Mouse (Mus musculus): ENCODE measurements around the gene Tlk2.
"Not testable (repeated sequence)": the region's sequence is repeated elsewhere in the genome, so short reads cannot be mapped to it uniquely, and the experiment has no call there.

The Tlk2 gene

DNA sequence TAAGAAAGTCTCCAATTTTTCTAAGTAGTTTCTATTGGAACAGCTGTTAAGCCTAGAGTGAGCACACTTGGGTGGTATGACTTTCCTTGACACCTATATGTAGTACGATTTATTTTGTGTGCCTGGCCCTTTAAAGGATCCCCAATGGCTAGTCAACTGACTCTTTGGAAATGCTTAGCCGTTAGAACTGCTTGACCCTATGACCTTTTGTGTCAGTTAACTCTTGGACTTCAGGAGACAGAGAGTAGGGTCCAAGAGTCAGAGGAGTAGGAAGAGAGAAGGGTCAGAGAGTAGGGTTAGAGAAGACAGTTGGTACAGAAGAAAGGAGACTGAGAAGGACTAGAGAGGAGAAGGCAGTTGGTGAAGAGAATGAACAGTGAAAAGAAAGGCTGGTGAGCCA, at the start of gene Tlk2:
Tlk2 (plus strand) TSS at position 292 of the 400 bp plus-strand sequence.
- DNase-seq (ENCODE audit: low read depth, low spot score) = no peak

DNA sequence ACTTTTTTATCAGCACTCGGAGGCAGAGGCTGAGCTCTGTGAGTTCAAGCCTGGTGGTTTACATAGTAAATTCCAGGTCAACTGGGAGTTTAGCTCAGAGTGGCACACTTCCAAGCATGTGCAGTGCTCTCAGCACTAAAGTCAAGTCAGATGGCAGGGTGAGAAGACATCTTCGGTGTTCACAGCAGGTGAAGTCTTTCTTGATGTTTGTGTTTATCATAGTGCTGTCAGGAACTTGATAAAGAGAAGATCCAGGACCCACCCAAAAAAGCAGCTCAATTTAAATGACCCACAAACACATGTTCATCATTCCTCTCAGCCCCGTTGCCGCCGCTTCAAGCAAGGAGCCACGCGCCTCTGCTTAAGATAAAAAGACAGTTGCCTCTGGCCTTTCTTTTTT, 42.9 kb upstream of the Tlk2 start:
- no peak for DNase-seq (ENCODE audit: low read depth, low spot score)

DNA sequence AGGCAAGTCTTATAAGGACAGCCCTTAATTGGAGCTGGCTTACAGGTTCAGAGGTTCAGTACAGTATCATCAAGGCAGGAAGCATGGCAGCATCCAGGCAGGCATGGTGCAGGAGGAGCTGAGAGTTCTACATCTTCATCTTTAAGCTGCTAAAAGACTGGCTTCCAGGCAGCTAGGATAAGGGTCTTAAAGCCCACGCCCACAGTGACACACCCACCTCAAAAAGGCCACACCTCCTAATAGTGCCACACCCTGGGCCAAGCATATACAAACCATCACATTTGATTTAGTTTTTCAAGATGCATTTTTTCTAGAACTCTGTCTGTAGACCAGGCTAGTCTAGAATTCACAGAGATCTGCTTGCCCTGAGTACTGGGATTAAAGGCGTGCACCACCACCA, 41.4 kb upstream of the Tlk2 start:
- not testable (repeated sequence) for DNase-seq (ENCODE audit: low read depth, low spot score)

DNA sequence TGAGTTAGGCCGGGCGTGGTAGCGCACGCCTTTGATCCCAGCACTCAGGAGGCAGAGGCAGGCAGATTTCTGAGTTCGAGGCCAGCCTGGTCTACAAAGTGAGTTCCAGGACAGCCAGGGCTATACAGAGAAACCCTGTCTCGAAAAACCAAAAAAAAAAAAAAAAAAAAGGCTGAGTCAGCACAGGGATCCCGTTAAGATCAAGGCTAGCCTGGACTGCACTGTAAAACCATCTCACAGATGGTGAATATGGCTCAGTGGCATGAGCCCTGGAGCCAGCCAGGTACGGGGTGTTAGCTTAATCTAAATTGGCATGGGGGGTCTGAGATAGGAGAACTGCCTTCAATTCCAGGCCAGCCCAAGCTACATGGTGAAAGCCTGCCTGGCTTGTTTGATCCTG, 38.1 kb upstream of the Tlk2 start:
- DNase-seq (ENCODE audit: low read depth, low spot score) = not testable (repeated sequence)

DNA sequence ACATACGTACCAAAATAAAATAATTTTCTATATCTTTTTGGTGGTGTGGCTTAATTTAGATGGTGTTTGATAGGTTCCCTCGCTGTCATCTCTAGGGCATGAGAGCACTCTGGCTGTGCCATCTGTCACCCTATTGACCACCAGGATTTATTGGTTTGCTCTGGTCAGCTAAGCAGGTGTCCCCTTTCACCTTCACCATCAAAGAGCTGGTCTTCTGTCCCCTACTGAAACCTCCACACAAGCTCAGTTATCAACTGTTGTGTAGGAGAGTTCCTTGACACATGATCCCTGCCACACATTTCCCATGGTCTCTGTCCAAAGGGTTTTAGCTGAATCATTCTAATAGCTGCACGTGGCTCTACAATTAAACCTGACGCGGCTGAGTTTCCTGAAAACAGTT, 37.5 kb upstream of the Tlk2 start:
- DNase-seq (ENCODE audit: low read depth, low spot score) = no peak

DNA sequence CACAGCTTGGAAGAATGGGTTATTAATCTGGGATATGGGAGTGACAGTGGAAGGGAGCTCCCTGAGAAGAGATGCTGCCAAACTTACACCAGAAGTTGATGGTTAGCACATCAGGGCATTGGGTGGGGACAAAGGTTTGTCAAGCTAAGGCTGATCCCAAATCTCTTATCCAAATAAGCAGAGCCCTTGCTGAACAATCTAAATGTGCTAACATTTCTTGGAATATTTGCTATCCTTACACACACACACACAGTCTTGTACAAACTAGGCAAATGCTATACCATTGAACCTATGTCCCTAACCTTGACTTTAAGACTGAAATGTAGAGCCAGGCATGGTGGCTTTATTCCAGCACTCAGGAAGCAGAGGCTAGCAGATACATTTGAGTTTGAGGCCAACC, 35.0 kb upstream of the Tlk2 start:
- DNase-seq (ENCODE audit: low read depth, low spot score) = no peak

DNA sequence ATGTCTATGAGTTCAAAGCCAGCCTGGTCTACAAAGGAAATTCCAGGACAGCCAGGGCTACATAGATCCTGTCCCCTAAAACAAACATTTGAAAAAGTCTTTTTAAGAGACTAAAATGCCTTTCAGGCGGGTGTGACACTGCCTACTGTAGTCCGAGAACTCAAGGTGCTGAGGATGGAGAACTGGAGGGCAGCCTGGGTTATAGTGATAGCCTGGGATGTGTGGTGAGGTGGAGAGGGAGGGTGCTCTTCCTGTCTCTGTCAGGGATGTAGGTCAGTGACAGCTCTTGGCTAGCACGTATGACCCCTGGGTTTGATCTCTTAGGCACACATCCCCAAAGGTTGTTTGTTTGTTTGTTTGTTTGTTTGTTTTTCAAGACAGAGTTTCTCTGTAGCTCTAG, 34.5 kb upstream of the Tlk2 start:
- DNase-seq (ENCODE audit: low read depth, low spot score) = no peak

DNA sequence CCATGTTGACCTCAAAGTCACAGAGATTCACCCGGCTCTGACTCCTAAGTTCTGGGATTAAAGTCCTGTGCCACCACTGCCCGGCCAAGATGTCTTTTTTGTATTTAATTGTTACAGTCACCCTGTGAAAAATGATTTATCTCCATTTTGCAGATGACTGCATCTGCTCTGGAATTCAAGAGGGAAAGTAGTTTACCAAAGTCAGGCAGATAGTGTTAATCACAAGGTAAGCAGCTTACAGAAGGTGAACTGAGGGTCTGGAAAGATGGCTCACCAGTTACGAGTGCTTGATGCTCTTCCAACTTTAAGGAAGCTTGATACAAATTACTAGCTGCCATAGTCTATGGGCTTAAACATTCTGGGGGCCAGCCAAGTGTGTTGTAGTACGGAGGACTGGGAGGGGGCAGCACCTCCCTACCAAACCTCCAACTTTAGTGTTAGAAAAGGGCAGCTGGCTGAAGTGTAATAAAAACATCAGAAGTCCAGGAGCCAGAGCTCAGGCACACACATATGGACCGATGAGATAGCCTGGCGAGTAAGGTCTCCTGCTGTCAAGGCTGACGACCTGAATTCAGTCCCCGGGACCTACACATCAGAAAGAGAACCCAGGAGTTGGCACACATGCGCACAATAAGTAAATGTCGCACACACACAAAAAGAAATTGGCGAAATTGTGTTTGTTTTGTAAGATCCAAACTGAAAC, 33.9 kb upstream of the Tlk2 start:
- DNase-seq (ENCODE audit: low read depth, low spot score) = no peak

DNA sequence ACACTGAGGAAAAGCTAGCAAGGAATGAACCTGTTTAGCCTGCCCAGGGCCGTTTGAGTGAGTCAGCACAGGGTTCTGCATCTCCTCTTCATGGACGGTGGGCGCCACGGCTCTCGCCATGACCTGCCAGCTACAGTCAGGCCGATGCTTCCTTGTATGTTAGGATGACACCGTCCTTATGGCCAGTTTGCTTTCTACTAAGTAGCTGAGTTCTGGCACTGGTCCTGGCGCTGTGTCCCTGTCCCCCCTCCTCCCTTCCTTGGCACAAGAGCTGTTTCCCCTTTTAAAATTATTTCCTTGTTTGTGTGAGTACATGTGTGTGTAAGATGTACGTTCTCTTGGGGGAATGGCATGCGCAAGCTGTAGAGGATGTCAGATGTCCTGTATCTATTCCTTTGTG, 33.4 kb upstream of the Tlk2 start:
- no peak for DNase-seq (ENCODE audit: low read depth, low spot score)

DNA sequence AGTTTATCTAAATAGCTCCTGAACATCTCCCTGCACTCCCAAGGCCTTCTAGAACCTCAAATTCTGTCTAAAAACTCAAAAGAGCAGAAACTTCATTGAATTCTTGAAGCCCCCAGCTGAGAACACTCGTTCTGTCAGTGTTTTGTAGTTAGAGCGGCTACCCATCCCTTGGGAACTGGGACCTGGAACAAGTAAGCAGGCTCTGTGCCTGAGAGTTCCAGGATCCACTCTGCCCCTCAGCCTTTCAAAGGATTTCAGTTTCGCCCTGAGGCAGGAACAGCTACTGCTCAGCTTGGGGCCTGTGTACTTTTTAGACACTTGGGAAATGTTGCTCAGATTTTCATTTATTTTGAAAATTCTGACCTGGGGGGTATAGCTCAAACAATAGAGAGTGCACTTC, 32.0 kb upstream of the Tlk2 start, which contains the start of gene Gm10842:
Gm10842 (plus strand) TSS at position 301 of the 400 bp plus-strand sequence.
- DNase-seq (ENCODE audit: low read depth, low spot score) = no peak

DNA sequence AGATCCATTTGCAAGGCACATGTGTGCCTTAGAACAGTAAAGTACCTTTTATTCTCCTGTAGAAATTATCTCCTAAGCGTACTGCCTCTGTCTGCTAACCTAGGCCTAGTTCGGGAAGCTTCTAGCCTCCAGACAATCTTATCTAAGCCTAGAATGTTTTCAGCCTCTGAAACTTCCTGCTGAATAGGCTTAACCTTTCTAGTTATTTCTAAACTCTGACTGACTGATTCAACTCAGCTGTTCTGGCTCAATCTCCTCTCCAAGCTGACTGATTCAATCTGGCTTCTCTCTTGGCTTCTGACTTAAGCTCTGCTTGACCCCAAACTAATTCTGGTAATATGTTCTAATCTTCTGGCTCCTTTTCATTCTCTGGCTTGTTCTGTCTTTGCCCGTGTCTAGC, 29.3 kb upstream of the Tlk2 start:
- no peak for DNase-seq (ENCODE audit: low read depth, low spot score)

DNA sequence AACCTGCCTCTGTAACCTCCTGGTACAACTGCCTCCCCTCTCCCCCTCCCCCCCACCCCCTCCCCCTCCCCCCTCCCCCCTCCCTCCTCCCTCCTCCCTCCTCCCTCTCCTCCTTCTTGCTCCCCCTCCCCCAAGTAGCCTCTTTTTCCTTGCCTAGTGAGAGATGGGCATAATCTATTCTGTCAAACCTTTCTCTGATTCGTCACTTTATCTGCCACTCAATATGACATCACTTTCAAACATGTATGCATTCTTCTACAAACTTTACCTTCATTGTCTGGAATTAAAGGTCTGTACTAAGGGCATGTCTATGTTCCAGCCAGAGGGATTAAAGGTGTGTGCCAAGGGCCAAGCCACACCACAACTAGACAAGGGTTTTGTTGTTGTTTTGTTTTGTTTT, 28.8 kb upstream of the Tlk2 start:
- peak; percentile 26 for DNase-seq (ENCODE audit: low read depth, low spot score)

DNA sequence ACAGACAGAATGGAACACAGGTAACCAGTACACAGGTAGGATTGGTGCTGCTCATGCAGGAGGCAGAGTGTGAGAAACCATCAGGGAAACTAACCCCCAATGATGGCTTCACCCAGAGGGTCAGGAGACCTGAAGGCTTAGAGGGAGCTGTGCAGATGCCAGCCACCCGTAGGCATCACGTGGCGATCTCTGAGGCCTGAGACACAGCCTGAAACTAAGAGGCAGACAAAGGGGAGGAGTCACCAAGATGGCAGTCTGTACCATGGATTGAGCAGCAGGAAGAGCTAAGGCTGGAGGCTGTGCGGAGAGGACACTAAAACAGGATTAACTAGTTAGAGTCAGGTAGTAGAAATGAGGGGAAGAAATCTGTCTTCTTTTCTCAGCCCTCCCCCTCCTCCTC, 27.9 kb upstream of the Tlk2 start:
- DNase-seq (ENCODE audit: low read depth, low spot score) = no peak

DNA sequence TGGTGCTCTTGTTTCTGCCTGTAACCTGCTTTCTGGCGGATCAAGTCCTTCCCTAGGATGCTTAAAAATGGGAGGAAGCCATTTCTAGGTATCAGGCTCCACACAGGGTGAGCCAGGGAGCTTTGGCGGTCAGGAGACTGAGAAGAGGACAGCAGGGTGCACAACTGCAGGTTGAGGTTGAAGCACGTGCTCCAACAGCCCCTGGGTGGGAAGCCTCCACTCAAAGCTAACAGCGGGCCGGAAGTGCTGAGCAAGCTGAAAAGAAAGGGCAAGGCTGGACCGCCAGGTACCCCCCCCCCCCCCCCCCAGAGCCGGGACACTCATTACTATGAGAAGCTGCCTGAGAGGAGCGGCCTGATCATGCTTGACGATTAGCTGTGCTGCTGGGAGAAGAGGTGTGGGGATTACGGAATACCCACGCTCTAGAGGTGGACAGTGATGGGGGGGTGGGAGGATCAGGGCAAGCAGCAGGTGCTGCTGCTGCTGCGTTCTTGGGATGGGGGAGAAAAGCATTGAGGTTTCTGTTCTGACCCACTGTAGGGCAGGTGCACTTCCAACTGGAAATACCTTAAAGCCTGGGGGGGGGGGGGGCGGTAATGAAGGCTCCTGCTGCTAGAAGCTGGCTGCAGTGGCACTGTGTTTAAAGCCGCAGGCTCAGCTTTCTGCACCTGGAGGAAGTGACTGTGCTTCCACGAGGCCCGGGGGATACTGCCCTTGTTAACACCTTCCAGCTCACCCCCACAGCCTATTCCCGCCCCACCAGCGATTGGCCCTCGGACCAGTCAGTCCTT, 27.2 kb upstream of the Tlk2 start:
- DNase-seq (ENCODE audit: low read depth, low spot score) = peak; percentile 37

DNA sequence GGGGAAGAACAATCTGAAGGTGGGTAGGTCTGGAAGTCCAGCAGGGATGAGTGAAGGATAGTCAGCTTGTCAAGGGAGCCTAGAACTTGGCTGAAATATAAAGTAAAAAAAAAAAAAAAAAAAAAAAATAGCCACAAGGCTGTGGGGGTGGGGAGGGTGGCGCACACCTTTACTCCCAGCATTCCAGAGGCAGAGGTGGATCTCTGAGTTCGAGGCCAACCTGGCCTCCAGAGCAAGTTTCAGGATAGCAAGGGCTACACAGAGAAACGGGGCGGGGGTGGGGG, 26.6 kb upstream of the Tlk2 start:
- DNase-seq (ENCODE audit: low read depth, low spot score) = no peak

DNA sequence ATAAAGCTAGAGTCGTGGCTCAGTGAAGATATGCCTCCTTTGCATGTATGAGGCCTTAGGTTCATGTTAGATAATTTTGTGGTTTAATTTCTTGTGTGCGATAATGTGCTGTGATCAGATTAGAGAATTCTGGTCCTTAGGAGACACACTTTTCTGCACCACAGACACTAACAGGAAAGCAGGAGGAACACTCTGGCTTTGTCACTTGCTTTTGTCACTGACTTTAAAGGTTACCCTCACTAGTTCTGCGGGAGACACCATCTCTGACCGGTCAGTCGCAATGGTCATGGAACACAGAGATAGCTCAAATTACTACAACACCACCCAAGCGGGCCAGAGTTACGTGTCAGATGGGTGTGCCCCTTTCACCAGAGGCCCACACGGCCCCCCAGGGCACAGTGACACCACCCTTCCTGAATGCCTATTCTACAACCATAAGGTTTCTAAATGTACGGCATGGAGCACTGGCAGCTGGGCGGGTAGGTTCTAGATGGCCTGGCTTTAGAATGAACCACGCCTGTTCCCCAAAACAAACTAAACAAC, 26.2 kb upstream of the Tlk2 start:
- DNase-seq (ENCODE audit: low read depth, low spot score) = no peak

DNA sequence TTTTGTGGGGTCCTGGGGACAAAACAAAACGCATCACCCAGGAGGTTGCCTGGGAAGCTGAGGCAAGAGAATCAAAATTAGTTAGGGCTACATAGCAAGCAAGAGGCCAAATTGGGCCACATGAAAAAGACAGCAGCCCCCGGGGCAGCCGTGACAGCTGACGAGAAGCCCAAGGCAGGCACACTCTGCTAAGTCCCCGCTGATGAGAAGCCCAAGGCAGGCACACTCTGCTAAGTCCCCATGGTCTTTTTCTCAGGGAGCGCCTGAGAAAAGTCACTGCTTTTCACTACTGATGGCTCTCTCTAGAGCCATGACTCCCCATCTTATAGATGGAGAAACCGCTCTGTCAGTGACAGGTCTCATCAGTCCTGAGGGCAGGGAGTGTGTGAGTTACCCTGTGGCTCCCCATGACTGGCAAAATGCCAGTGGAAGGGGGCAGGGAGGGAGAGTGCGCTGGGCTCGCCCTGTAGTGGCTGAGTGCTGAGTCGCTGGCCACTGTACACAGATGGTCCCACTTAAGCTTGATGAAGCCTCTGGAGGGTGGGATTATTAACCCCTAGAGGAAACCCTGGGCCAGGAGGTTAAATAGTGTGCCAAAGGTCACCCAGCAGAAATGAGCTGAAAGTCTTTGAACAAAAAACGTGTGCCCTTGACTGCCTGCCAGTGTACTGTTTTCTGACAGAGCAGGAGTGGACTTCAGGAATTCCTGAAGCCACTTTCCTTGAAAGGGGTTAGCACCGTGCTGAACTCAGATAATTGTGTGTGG, 25.4 kb upstream of the Tlk2 start:
- no peak for DNase-seq (ENCODE audit: low read depth, low spot score)

DNA sequence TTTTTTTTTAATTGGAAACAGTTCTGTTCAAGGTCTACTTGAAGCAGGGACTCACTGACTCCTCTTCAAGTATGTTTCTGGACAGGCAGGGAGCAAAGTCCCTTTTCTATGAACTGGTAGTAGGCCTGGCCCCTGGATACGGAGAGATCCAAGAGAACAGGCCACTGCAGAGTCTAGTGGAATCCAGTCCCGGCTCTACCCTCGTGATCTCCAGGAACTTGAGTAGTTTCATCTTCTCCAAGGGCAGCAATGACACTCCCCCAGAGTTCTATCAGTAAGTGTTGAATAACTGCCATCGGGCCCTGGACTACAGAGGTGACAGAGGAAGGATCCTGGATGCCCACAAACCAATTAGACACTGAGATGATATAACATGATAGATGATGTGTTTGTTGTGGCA, 22.7 kb upstream of the Tlk2 start:
- no peak for DNase-seq (ENCODE audit: low read depth, low spot score)

DNA sequence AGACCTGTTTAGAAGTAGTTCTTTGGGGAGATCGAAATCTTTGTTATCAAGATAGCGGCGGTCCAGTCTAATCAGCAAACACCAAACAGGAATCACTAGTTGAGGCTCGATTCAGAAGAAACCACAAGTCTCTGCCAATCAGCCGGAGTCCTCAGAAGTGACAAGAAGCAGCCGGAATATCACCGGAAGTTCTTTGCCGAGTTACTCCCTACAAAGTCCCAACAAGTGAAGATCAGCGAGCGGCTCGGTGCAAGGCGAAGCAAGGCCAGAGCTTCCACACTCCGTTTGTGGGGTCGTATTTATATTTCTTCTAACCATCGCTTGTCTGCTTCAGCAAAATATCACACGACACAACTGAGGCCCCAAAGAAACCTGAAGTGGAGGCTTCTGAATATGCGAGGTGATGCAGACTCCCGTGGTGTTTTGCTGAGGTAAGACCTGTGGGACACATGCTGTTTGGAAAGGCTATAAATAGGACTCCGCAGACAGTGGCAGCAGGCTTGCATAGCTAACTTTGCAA, 21.8 kb upstream of the Tlk2 start:
- no peak for DNase-seq (ENCODE audit: low read depth, low spot score)

DNA sequence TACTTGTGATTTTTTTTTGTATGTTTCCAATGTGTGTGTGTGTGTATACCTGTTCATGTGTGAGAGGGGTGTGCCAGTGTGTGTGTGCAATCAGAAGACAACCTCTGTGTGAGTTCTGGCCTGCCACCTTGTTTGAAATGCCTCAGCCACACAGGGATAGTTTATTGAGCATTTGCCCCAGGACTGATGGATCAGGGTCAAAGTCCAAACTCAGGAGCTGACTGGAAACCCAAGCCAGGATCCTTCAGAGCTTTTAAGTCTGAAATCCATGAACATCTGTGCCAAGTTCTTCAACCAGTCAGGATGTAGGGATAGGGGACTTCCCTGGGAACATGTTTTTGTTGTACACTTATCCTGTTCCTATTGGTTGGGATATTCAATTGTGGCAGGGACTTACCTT, 20.6 kb upstream of the Tlk2 start:
- DNase-seq (ENCODE audit: low read depth, low spot score) = no peak

DNA sequence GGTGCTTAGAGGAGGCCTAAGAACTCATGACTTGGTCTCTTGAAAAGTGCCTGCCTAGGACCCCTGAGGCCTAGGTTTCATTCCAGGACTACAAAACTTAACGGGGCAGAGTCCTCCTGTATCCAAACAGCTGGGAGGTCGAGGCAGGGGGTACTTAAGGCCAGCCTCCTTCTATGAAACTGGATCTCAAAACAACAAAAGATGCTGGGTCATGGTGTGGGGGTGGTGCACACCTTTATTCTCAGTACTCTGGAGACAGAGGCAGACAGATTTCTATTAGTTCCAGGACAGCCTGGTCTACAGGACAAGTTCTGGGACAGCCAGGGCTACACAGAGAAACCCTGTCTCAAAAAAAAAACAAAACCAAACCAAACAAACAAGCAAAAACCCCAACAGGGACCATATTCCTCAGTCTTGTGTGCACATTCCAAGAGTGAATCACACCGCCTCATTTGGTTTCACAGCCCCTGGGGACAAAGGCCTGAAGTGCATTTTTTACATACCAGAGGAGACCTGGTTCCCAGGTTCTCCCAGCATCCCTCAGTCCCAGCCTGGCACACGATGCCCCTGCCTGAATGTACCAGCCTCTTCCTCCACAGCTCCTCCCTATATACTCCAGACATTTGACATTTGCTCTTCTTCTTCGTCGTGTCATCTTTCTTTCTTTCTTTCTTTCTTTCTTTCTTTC, 18.8 kb upstream of the Tlk2 start:
- no peak for DNase-seq (ENCODE audit: low read depth, low spot score)

DNA sequence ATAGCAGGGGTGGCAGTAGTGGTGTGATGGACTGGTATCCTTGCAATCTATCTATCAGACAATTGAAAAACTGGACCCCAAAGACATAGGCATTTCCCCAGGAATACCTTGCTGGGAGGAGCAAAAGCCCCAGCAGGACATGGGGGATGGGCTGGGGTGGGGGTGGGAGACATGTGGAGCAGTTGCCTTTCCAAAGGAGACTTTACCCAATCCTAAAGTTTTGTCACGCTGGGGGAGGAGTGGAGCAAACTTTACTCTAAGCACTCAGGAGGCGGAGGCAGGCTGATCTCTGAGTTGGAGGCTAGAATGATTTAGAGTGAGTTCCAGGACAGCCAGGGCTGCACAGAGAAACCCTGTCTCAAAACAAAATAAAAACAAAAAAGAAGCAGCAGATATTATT, 17.2 kb upstream of the Tlk2 start:
- DNase-seq (ENCODE audit: low read depth, low spot score) = no peak
